Mouse (Mus musculus): ENCODE measurements around the gene Sos1. TPM values are rescaled to one million over a fixed set of nuclear protein-coding genes. Genes with fewer than 3 reads are reported as not detected.

Gene Sos1
- polyA plus RNA-seq, 1 experiment: 2.9 TPM

- DNase-seq: no peak
- WGBS: 55% methylated on average over 3 of the region's 3 CpGs
- no peak overlapping the region for H3K4me3 ChIP-seq (replicated peaks; ENCODE audit: extremely low read depth, low read depth, low read length)
- TF ChIP-seq CTCF (IDR thresholded peaks at IDR 0.05; ENCODE audit: insufficient read depth, low read length) (no peak), POLR2A (IDR thresholded peaks at IDR 0.05; ENCODE audit: borderline replicate concordance, extremely low read depth, low read depth, low read length) (no peak)
- H3K4me1 ChIP-seq (ENCODE audit: control insufficient read depth, insufficient read depth, low read length): no peaks in the 10 kb centered on the region
These were observed 30.2 kb upstream of the Sos1 start for GRCm38 (mm10) chr17:80510459-80510855.

GRCm38 (mm10) chr17:80509494-80510458 lies 29.5 kb upstream of the Sos1 start:
- TF ChIP-seq POLR2A (IDR thresholded peaks at IDR 0.05; ENCODE audit: borderline replicate concordance, extremely low read depth, low read depth, low read length): no peak
- no peak for TF ChIP-seq CTCF (IDR thresholded peaks at IDR 0.05; ENCODE audit: insufficient read depth, low read length)

GRCm38 (mm10) chr17:80505766-80506165 lies 25.5 kb upstream of the Sos1 start:
- TF ChIP-seq CTCF (IDR thresholded peaks at IDR 0.05; ENCODE audit: insufficient read depth, low read length) (no peak), POLR2A (IDR thresholded peaks at IDR 0.05; ENCODE audit: borderline replicate concordance, extremely low read depth, low read depth, low read length) (no peak)
- Histone ChIP-seq H3K4me1 (ENCODE audit: control insufficient read depth, insufficient read depth, low read length) (no peaks in the 10 kb centered on the region), H3K4me3 (replicated peaks; ENCODE audit: extremely low read depth, low read depth, low read length) (no peak overlapping the region)
- WGBS: 66% methylated on average over 6 of the region's 6 CpGs
- no peak for DNase-seq

More at GRCm38 (mm10) chr17:80509494-80510458, 29.5 kb upstream of the Sos1 start:
- 23% methylated on average over 4 of the region's 4 CpGs for WGBS
- no peaks in the 10 kb centered on the region for H3K4me1 ChIP-seq (ENCODE audit: control insufficient read depth, insufficient read depth, low read length)
- no peak overlapping the region for H3K4me3 ChIP-seq (replicated peaks; ENCODE audit: extremely low read depth, low read depth, low read length)
- no peak for DNase-seq

GRCm38 (mm10) chr17:80505342-80505741 lies 25.1 kb upstream of the Sos1 start:
- TF ChIP-seq POLR2A (IDR thresholded peaks at IDR 0.05; ENCODE audit: borderline replicate concordance, extremely low read depth, low read depth, low read length): no peak
- no peak for TF ChIP-seq CTCF (IDR thresholded peaks at IDR 0.05; ENCODE audit: insufficient read depth, low read length)
- WGBS: 81% methylated on average over 4 of the region's 4 CpGs
- no peak for DNase-seq

GRCm38 (mm10) chr17:80501805-80502172 lies 21.5 kb upstream of the Sos1 start:
- Histone ChIP-seq H3K4me3 (replicated peaks; ENCODE audit: extremely low read depth, low read depth, low read length) (no peak overlapping the region), H3K4me1 (ENCODE audit: control insufficient read depth, insufficient read depth, low read length) (no peaks in the 10 kb centered on the region)
- 52% methylated on average over 2 of the region's 2 CpGs for WGBS
- DNase-seq: no peak
- TF ChIP-seq CTCF (IDR thresholded peaks at IDR 0.05; ENCODE audit: insufficient read depth, low read length) (no peak), POLR2A (IDR thresholded peaks at IDR 0.05; ENCODE audit: borderline replicate concordance, extremely low read depth, low read depth, low read length) (no peak)

More at GRCm38 (mm10) chr17:80505342-80505741, 25.1 kb upstream of the Sos1 start:
- H3K4me3 ChIP-seq (replicated peaks; ENCODE audit: extremely low read depth, low read depth, low read length): no peak overlapping the region
- H3K4me1 ChIP-seq (ENCODE audit: control insufficient read depth, insufficient read depth, low read length): no peaks in the 10 kb centered on the region

- no peak for DNase-seq
- WGBS: 63% methylated on average over 5 of the region's 5 CpGs
- no peak overlapping the region for H3K4me3 ChIP-seq (replicated peaks; ENCODE audit: extremely low read depth, low read depth, low read length)
- TF ChIP-seq CTCF (IDR thresholded peaks at IDR 0.05; ENCODE audit: insufficient read depth, low read length) (no peak), POLR2A (IDR thresholded peaks at IDR 0.05; ENCODE audit: borderline replicate concordance, extremely low read depth, low read depth, low read length) (no peak)
- no peaks in the 10 kb centered on the region for H3K4me1 ChIP-seq (ENCODE audit: control insufficient read depth, insufficient read depth, low read length)
These were observed 21.0 kb upstream of the Sos1 start for GRCm38 (mm10) chr17:80501037-80501804.

- WGBS: 63% methylated on average over 4 of the region's 4 CpGs
- Histone ChIP-seq H3K4me1 (ENCODE audit: control insufficient read depth, insufficient read depth, low read length) (no peaks in the 10 kb centered on the region), H3K4me3 (replicated peaks; ENCODE audit: extremely low read depth, low read depth, low read length) (no peak overlapping the region)
- DNase-seq: no peak
- no peak for TF ChIP-seq POLR2A (IDR thresholded peaks at IDR 0.05; ENCODE audit: borderline replicate concordance, extremely low read depth, low read depth, low read length)
- TF ChIP-seq CTCF (IDR thresholded peaks at IDR 0.05; ENCODE audit: insufficient read depth, low read length): no peak
These were observed 19.8 kb upstream of the Sos1 start for GRCm38 (mm10) chr17:80500025-80500424.

- no peak for DNase-seq
- Histone ChIP-seq H3K4me1 (ENCODE audit: control insufficient read depth, insufficient read depth, low read length) (no peaks in the 10 kb centered on the region), H3K4me3 (replicated peaks; ENCODE audit: extremely low read depth, low read depth, low read length) (no peak overlapping the region)
- WGBS: 65% methylated on average over 11 of the region's 11 CpGs
- TF ChIP-seq POLR2A (IDR thresholded peaks at IDR 0.05; ENCODE audit: borderline replicate concordance, extremely low read depth, low read depth, low read length) (no peak), CTCF (IDR thresholded peaks at IDR 0.05; ENCODE audit: insufficient read depth, low read length) (no peak)
These were observed 18.5 kb upstream of the Sos1 start for GRCm38 (mm10) chr17:80498600-80499268.

GRCm38 (mm10) chr17:80497183-80497601 lies 16.9 kb upstream of the Sos1 start:
- WGBS: 71% methylated on average over 9 of the region's 9 CpGs
- Histone ChIP-seq H3K4me1 (ENCODE audit: control insufficient read depth, insufficient read depth, low read length) (no peaks in the 10 kb centered on the region), H3K4me3 (replicated peaks; ENCODE audit: extremely low read depth, low read depth, low read length) (no peak overlapping the region)
- no peak for DNase-seq
- TF ChIP-seq POLR2A (IDR thresholded peaks at IDR 0.05; ENCODE audit: borderline replicate concordance, extremely low read depth, low read depth, low read length): no peak
- no peak for TF ChIP-seq CTCF (IDR thresholded peaks at IDR 0.05; ENCODE audit: insufficient read depth, low read length)
